Mouse (Mus musculus): ENCODE measurements around the gene Tgif2lx2.
"Not testable (repeated sequence)": the region's sequence is repeated elsewhere in the genome, so short reads cannot be mapped to it uniquely, and the experiment has no call there.

The Tgif2lx2 gene

GRCm38 (mm10) chrX:118426927-118427326, at the start of gene Tgif2lx2:
Tgif2lx2 (plus strand) TSS chrX:118427227.
- not testable (repeated sequence) for DNase-seq

Data from cerebellum, adult 9-10 months (tissue).